Mouse (Mus musculus) stomach, embryonic 16.5 days (tissue): Measurements from ENCODE around the gene Brpf3. TPM values are rescaled to one million over a fixed set of nuclear protein-coding genes. Genes with fewer than 3 reads are reported as not detected.
A peak's percentile ranks its signal among the peaks of the same experiment; 100 is the strongest.

Experiments
- ATAC-seq: fragments of 200-750 bp; cut with Nextera tagmentation; 2 replicates; pipeline ENCODE4 v1.8.0; 2017; ENCODE audit warnings: moderate number of reproducible peaks, moderate TSS enrichment; ENCODE audit not compliant: insufficient read depth, low FRiP score
- H3K27ac ChIP-seq: fragments of 300-500 bp; sonication (generic); 2 replicates; pipeline ENCODE4 v1.5.1; 2014; ENCODE audit warnings: low read length
- H3K27me3 ChIP-seq: fragments of 300-500 bp; sonication (generic); 2 replicates; pipeline ENCODE4 v1.6.1; 2014; ENCODE audit warnings: low read length, control low read depth, mixed read lengths; ENCODE audit not compliant: control insufficient read depth, insufficient read depth
- H3K36me3 ChIP-seq: fragments of 300-500 bp; sonication (generic); 2 replicates; pipeline ENCODE4 v1.6.1; 2014; ENCODE audit warnings: low read length; ENCODE audit not compliant: control insufficient read depth, insufficient read depth
- H3K4me1 ChIP-seq: fragments of 300-500 bp; sonication (generic); 2 replicates; pipeline ENCODE4 v1.6.1; 2014; ENCODE audit warnings: low read length, control low read depth, mixed read lengths; ENCODE audit not compliant: control insufficient read depth, insufficient read depth
- H3K4me2 ChIP-seq: fragments of 300-500 bp; sonication (generic); 2 replicates; pipeline ENCODE4 v1.6.1; 2014; ENCODE audit warnings: low read depth, low read length, mixed read lengths
- H3K4me3 ChIP-seq: fragments of 300-500 bp; sonication (generic); replicated peaks from 2 replicates; pipeline ENCODE4 v1.5.1; 2014; ENCODE audit warnings: mild to moderate bottlenecking, low read length
- H3K9ac ChIP-seq: fragments of 300-500 bp; sonication (generic); 2 replicates; pipeline ENCODE4 v1.6.1; 2014; ENCODE audit warnings: low read length
- H3K9me3 ChIP-seq: fragments of 300-500 bp; sonication (generic); replicated peaks from 2 replicates; pipeline ENCODE4 v1.6.1; 2016; ENCODE audit warnings: low read length, control low read depth; ENCODE audit not compliant: control insufficient read depth
- WGBS: fragments of 180-500 bp; shearing (Covaris S2); extraction: QIAGEN DNeasy Blood & Tissue Kit; methylation state at CpG from one replicate; pipeline ENCODE4 v1.1.7; 2014; 5-methylcytosine and 5-hydroxymethylcytosine counted together
- polyA plus RNA-seq: library from polyadenylated mRNA; unstranded; fragments of >200 nt; fragmentation: Nextera tagmentation; extraction: Ambion mirVana; gene quantifications from 2 replicates; pipeline ENCODE4 v1.2.1, GENCODE M21; 2015

Gene Brpf3
- polyA plus RNA-seq, 1 experiment from 2014 or later = 10.5 TPM

DNA sequence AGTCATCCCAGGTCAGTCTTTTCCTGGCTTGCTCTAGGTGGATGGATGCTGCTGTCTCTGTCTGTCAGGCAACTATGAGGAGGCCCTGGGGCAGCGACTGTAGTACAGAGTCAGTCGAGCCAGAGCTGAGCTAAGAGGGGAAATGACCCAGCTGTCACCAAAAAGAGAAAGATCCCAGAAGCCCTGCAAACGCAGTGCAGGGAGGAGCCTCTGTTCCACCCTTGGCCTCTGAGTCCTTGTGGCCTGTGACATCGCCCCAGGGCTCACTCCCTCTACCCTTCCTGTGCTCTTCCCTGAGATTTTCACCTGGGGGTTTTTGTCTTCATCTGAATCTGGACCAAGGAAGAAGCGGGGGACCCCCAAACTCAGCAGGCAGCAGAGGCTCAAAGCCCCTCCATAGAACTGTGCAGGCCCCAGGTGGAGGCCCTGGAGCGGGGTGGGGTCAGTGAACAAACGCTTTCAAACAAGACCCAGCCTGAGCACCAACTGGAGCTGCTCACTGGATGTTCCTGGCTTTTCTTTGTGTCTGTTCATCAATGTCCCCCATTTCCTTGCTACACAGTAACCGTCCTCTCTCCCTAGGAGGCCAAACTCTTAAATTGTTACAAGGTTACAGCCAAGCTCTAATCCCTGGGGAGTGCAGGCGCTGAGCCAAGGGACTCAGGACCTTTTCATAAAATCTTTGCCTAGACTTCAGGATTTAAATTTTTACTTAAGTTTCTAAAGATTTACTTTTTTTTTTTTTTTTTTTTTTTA, 19.4 kb upstream of the Brpf3 start:
- WGBS = 44% methylated on average over 9 of the region's 9 CpGs
- H3K9me3 ChIP-seq = 0 out of 2 replicates have a peak, but pooled peaks cover 5% of the 10 kb centered on the region
- H3K9ac ChIP-seq = peak overlapping the region; percentile 0; the same call in 1 of the 2 replicates
- peak; percentile 62; the same call in 1 of the 2 replicates for ATAC-seq
- peaks cover 7% of the 10 kb centered on the region for H3K36me3 ChIP-seq
- no peak overlapping the region for H3K4me2 ChIP-seq
- no peak overlapping the region for H3K4me3 ChIP-seq
- H3K27ac ChIP-seq = peak overlapping the region; percentile 25; the same call in 1 of the 2 replicates
- H3K27me3 ChIP-seq = no peaks in the 10 kb centered on the region
- H3K4me1 ChIP-seq = peaks cover 5% of the 10 kb centered on the region; the same call in 1 of the 2 replicates

DNA sequence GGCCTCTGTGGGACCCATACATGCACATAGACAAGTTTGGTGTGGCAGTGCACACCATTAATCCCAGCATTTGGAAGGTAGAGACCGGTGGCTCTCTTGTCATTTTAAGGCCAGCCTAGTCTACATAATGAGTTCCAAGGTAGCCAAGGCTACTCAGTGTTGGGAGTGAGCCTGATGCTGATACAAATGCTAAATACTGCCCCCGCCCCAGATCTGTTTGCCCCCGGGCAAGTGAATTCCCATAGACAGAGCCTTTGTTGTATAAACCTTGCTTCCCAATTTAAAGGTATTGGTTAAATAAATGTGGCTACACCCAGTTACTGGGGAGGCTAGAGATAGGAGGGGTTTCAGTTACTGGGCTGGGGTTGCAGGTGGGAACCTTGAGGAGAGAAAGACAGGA, 15.9 kb upstream of the Brpf3 start:
- Histone ChIP-seq H3K27ac (no peak overlapping the region), H3K9ac (no peak overlapping the region), H3K4me3 (no peak overlapping the region), H3K4me1 (peaks cover 5% of the 10 kb centered on the region; the same call in 1 of the 2 replicates), H3K4me2 (no peak overlapping the region), H3K36me3 (no peaks in the 10 kb centered on the region), H3K9me3 (no peaks in the 10 kb centered on the region), H3K27me3 (no peaks in the 10 kb centered on the region)
- WGBS = 83% methylated on average over 3 of the region's 3 CpGs
- no peak for ATAC-seq

DNA sequence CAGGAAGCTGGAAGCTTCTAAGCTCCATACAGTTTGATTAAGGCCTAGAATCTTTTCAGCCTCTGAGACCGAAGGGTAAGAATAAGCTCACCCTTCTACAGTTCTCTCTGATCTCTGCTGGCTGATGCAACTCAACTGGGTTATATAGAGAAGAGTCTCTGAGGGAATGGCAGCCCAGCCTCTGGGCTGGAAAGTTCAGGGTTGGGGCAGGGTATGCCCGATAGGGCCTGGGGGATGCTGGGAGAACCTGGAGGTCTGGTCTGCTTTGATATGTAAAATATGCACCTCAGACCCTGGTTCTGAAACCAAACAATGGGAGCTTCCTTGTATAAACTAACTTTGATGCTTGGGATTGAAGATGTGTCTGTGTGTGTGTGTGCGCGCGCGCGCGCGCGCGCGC, 13.4 kb upstream of the Brpf3 start:
- H3K4me1 ChIP-seq = no peaks in the 10 kb centered on the region
- no peak overlapping the region for H3K27ac ChIP-seq
- H3K27me3 ChIP-seq = no peaks in the 10 kb centered on the region
- H3K9ac ChIP-seq = no peak overlapping the region
- H3K4me2 ChIP-seq = no peak overlapping the region
- no peak for ATAC-seq
- H3K4me3 ChIP-seq = no peak overlapping the region
- no peaks in the 10 kb centered on the region for H3K9me3 ChIP-seq
- no peaks in the 10 kb centered on the region for H3K36me3 ChIP-seq
- 97% methylated on average over 12 of the region's 12 CpGs for WGBS

DNA sequence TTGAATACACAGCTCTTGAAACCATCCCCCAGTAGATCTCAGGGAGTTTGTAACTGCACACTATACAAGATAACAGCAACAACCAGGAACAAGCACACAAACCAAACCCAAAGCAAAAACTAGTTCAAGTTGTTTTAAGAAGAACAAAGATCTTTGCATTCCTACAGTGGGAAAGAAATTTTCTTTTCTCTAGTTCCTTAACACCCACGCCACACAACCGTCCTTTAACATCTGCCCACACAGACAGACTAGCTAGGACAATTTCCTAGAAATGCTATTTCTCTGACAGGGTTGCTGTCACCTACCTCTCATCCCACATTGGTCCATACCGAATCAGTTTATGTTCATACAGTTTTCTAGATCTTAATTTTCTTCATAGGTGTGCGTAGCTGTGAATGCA, 3.9 kb upstream of the Brpf3 start:
- Histone ChIP-seq H3K27ac (no peak overlapping the region), H3K9ac (no peak overlapping the region), H3K9me3 (no peaks in the 10 kb centered on the region; the same call in 1 of the 2 replicates), H3K4me1 (peaks cover 13% of the 10 kb centered on the region), H3K27me3 (no peaks in the 10 kb centered on the region), H3K36me3 (no peaks in the 10 kb centered on the region), H3K4me2 (no peak overlapping the region), H3K4me3 (no peak overlapping the region)
- no peak for ATAC-seq
- WGBS = 88% methylated on average over 4 of the region's 4 CpGs

DNA sequence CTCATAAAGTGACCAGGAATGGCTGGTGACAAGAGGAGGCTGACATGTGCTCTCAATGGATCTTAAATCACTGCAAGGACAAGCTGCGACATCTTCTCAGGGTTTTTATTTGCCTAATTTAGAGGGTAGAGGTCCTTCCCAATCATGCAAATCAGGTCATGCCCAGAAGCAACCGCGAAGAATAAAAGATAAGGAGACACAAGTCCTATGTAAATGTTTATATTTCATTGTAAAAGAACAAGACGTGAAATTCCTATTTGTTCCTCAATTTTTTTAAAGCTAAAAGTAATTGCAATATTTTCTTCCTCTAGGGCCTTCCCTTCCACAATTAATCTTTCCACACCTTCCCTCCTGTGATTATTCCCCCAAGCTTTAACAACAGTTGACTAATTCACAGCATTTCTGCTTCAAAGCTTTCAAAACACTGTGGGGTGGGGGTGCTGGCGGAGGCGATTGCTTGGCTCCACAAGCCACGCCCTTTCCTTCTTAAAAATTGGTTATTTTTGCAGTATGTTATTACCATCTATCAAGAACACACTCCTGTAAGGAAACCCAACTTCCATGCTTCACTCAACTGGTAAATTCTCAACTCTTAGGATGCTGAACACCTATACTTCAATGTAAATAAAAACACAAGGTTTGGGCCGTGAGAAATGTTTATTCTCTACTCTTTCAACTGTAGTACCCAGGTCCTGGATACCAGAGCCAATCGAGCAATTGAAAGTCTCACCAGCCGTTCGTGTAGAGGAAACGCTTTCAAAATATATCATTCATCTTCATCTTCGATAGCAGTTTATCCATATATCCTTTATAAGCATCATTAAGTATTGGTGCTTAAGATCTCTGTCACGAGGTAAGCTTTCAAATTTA, 1.4 kb upstream of the Brpf3 start:
- no peak overlapping the region; the same call in 1 of the 2 replicates for H3K9ac ChIP-seq

DNA sequence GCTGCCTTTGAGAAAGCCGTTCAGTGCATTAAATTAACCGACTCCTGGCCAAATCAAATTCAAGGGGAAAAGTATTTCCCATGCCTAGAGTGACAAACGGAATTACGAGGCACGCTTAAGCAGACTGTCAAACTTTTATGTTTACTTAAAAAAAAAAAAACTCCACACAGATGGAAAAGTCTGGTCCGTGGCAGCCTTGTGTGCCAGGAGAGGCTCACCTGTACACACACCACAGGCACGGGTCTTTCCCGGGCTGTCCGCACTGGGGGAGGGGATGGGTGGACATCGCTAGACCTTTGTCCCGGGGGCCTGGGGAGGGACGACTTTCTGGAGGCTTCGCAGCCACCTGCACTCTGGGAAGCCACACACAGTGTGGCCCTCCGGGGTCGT, 614 bp upstream of the Brpf3 start:
- 1% methylated on average over 15 of the region's 15 CpGs for WGBS
- ATAC-seq = peak; percentile 29; the same call in 1 of the 2 replicates
- H3K27ac ChIP-seq = peak overlapping the region; percentile 96
- no peaks in the 10 kb centered on the region; the same call in 1 of the 2 replicates for H3K9me3 ChIP-seq
- H3K9ac ChIP-seq = peak overlapping the region; percentile 99
- H3K36me3 ChIP-seq = no peaks in the 10 kb centered on the region
- no peaks in the 10 kb centered on the region for H3K27me3 ChIP-seq
- H3K4me1 ChIP-seq = peaks cover 21% of the 10 kb centered on the region
- H3K4me2 ChIP-seq = peak overlapping the region; percentile 98
- peak overlapping the region; percentile 75 for H3K4me3 ChIP-seq

More for the DNA sequence above, 1.4 kb upstream of the Brpf3 start:
- peak overlapping the region; percentile 96; the same call in 1 of the 2 replicates for H3K27ac ChIP-seq
- 8% methylated on average over 14 of the region's 14 CpGs for WGBS
- ATAC-seq = no peak
- peak overlapping the region; percentile 75 for H3K4me3 ChIP-seq
- H3K4me2 ChIP-seq = peak overlapping the region; percentile 98
- no peaks in the 10 kb centered on the region for H3K27me3 ChIP-seq
- no peaks in the 10 kb centered on the region; the same call in 1 of the 2 replicates for H3K9me3 ChIP-seq
- peaks cover 21% of the 10 kb centered on the region for H3K4me1 ChIP-seq
- no peaks in the 10 kb centered on the region for H3K36me3 ChIP-seq

DNA sequence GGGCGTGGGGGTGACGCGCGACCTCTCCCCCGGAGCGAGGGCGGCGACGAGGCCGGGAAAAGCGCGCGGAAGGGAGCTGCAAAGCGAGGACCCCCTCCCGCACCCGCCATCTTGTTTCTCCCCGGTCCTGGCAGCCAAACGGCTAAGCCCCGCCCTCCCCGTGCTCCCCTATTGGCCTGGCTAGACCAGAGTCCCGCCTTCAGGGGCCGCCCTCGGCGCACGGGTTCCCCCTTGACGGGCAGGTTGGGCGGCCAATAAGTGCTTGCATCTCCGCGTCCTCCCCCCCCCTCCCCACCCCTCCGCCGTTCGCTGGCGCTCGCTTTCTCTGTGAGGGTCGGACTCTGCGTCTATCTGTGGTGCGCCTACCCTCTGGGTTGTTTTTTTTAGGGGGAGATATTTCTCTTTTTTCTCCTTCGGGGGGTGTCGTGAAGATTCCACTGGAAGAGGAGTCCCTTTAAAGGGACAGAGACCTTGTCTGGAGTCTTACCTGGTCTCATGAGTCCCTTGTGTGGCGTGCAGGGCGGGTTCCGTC, 650 bp downstream of the Brpf3 start:
- under 1% methylated on average over 42 of the region's 42 CpGs for WGBS
- H3K27me3 ChIP-seq = no peaks in the 10 kb centered on the region
- peak overlapping the region; percentile 99 for H3K9ac ChIP-seq
- H3K9me3 ChIP-seq = no peaks in the 10 kb centered on the region
- H3K36me3 ChIP-seq = peaks cover 8% of the 10 kb centered on the region; the same call in 1 of the 2 replicates
- peak overlapping the region; percentile 75 for H3K4me3 ChIP-seq
- ATAC-seq = peak; percentile 98
- H3K4me2 ChIP-seq = peak overlapping the region; percentile 87
- H3K27ac ChIP-seq = peak overlapping the region; percentile 96
- H3K4me1 ChIP-seq = peaks cover 21% of the 10 kb centered on the region

DNA sequence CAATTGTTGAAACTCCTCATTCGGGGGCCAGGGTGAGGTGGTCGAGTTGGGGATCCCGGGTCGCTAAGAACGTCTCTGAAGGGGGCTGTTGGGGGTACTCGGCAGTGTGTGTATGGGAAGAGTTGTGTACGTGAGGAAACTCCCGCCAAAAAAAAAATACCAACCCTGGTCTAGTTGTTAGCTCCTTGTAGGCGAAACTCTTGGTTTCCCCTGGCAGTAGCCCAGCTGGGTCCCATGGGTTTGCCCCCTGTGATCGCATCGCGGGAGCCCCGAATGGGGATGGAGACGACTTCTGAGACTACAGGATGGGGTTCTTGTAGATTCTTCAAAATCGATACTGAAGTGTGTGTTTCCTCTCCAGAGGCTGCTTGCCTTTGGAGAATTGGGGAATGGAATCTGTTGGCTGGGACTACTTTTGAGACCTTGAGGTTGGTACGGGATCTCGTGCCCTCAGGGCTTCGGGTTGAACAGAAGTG, 1.2 kb downstream of the Brpf3 start:
- WGBS = 1% methylated on average over 18 of the region's 18 CpGs
- Histone ChIP-seq H3K4me3 (peak overlapping the region; percentile 75), H3K9ac (peak overlapping the region; percentile 99), H3K27me3 (no peaks in the 10 kb centered on the region), H3K27ac (0 out of 2 replicates have a peak overlapping the region, but pooled peaks have one; percentile 17), H3K36me3 (peaks cover 12% of the 10 kb centered on the region; the same call in 1 of the 2 replicates), H3K9me3 (no peaks in the 10 kb centered on the region), H3K4me2 (peak overlapping the region; percentile 87), H3K4me1 (peaks cover 21% of the 10 kb centered on the region)
- ATAC-seq = no peak
